Mouse (Mus musculus): ENCODE data around the gene Shroom3. TPM values are rescaled to one million over a fixed set of nuclear protein-coding genes. Genes with fewer than 3 reads are reported as not detected.
A peak's percentile ranks its signal among the peaks of the same experiment; 100 is the strongest.

Shroom3 gene
- polyA plus RNA-seq, 1 experiment from 2014 or later, result 1.1 TPM

DNA sequence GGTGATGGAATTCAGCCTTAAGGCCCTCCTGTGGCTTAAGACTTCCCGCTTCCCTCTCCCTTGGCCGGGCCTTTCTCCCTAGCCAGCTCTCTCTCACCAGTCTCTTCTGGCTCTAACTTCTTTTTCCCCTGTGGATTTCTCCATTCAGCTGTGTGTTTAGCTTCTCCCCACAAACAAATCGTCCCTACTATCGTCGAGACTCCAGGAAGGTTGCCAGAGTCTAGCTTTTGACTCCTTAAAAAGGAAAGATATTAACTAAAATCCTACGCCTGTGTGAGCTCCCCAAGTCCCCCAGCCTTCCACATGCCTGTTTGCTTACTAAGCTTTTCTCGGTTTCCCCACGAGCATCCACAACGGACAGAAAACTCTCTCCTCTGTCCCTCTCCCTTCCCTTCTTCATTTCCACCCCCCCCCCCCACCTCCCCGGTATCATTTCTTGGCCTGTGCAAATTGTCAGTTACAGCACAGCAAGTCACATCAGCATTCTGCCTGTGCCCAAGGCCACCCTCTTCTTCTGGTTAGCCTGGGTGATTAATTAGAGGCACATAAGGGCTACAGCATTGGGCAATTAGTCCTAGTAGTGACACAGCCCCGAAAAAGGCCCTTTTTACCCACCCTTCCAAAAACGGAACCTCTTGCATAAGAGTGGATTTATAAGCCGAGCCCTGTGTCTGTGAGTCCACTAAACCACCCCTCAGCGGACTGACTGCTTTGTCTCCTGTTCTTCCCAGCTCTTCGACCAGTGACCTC, 256.2 kb downstream of the Shroom3 start:
- Histone ChIP-seq H3K9me3 (replicated peaks; ENCODE audit: control insufficient read depth, low read length, poor library complexity, severe bottlenecking) (peaks cover 18% of the 10 kb centered on the region), H3K4me3 (ENCODE audit: low read depth, low read length) (no peak overlapping the region), H3K9ac (ENCODE audit: low read depth, low read length) (no peak overlapping the region), H3K27ac (ENCODE audit: low read length) (no peak overlapping the region), H3K4me1 (ENCODE audit: control insufficient read depth, insufficient read depth, low read length) (no peaks in the 10 kb centered on the region), H3K4me2 (ENCODE audit: low read length) (no peak overlapping the region), H3K27me3 (ENCODE audit: control insufficient read depth, insufficient read depth, low read depth, low read length) (no peaks in the 10 kb centered on the region), H3K36me3 (ENCODE audit: control insufficient read depth, insufficient read depth, low read length) (peaks cover 30% of the 10 kb centered on the region)
- 81% methylated on average over 15 of the region's 15 CpGs for WGBS
- ATAC-seq, result no peak

DNA sequence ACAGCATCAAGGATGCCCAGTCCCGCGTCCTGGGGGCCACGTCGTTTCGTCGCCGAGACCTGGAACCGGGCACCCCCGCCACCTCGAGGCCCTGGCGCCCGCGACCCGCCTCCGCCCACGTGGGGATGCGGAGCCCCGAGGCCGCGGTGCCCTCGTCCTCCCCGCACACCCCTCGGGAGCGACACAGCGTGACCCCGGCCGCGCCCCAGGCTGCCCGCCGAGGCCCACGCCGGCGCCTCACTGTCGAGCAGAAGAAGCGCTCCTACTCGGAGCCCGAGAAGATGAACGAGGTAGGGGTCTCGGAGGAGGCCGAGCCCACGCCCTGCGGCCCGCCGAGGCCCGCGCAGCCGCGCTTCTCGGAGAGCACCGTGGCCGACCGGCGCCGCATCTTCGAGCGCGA, 258.9 kb downstream of the Shroom3 start:
- H3K36me3 ChIP-seq (ENCODE audit: control insufficient read depth, insufficient read depth, low read length), result peaks cover 30% of the 10 kb centered on the region
- ATAC-seq, result no peak
- no peak overlapping the region for H3K4me3 ChIP-seq (ENCODE audit: low read depth, low read length)
- H3K27ac ChIP-seq (ENCODE audit: low read length), result no peak overlapping the region
- H3K4me2 ChIP-seq (ENCODE audit: low read length), result no peak overlapping the region
- 90% methylated on average over 50 of the region's 57 CpGs for WGBS
- H3K9me3 ChIP-seq (replicated peaks; ENCODE audit: control insufficient read depth, low read length, poor library complexity, severe bottlenecking), result peaks cover 18% of the 10 kb centered on the region
- H3K4me1 ChIP-seq (ENCODE audit: control insufficient read depth, insufficient read depth, low read length), result no peaks in the 10 kb centered on the region
- no peak overlapping the region for H3K9ac ChIP-seq (ENCODE audit: low read depth, low read length)
- no peaks in the 10 kb centered on the region for H3K27me3 ChIP-seq (ENCODE audit: control insufficient read depth, insufficient read depth, low read depth, low read length)

DNA sequence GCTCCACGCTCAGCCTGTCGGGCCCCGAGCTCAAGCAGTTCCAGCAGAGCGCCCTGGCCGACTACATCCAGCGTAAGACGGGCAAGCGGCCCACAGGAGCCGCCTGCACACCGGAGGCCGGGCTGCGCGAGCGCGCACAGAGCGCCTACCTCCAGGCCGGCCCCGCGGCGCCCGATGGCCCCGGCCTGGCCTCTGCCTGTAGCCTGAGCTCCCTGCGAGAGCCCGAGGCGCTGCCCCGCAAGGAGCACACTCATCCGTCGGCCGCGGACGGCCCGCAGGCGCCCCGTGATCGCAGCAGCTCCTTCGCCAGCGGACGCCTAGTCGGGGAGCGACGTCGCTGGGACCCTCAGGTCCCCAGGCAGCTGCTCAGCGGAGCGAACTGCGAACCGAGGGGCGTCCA, 259.3 kb downstream of the Shroom3 start:
- H3K9ac ChIP-seq (ENCODE audit: low read depth, low read length), result no peak overlapping the region
- WGBS, result 89% methylated on average over 47 of the region's 47 CpGs
- H3K4me2 ChIP-seq (ENCODE audit: low read length), result no peak overlapping the region
- ATAC-seq, result peak; percentile 36; the same call in 1 of the 2 replicates
- no peaks in the 10 kb centered on the region for H3K4me1 ChIP-seq (ENCODE audit: control insufficient read depth, insufficient read depth, low read length)
- peaks cover 30% of the 10 kb centered on the region for H3K36me3 ChIP-seq (ENCODE audit: control insufficient read depth, insufficient read depth, low read length)
- H3K9me3 ChIP-seq (replicated peaks; ENCODE audit: control insufficient read depth, low read length, poor library complexity, severe bottlenecking), result peaks cover 18% of the 10 kb centered on the region
- H3K27ac ChIP-seq (ENCODE audit: low read length), result no peak overlapping the region
- H3K27me3 ChIP-seq (ENCODE audit: control insufficient read depth, insufficient read depth, low read depth, low read length), result no peaks in the 10 kb centered on the region
- H3K4me3 ChIP-seq (ENCODE audit: low read depth, low read length), result no peak overlapping the region

DNA sequence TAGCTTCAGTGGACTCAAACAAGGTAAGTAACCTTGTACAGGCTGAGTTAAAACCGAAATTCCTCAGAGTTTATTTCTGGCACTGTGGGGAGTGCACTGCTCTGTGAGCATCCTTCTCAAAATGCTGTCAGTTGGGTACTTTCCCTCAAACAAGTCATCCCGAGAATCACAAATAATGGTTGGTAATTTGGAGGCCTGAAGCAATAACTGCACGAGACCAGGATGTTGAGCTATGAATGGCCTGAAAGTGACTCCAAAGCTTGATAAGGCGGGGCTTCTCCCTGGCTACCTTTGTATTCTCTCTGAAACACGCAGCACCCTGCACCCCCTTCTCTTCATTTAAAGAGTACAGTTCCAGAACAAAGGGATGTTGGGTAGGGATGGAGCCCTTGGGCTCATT, 261.6 kb downstream of the Shroom3 start:
- no peak overlapping the region for H3K9ac ChIP-seq (ENCODE audit: low read depth, low read length)
- H3K4me3 ChIP-seq (ENCODE audit: low read depth, low read length), result no peak overlapping the region
- 81% methylated on average over 5 of the region's 5 CpGs for WGBS
- no peak for ATAC-seq
- H3K9me3 ChIP-seq (replicated peaks; ENCODE audit: control insufficient read depth, low read length, poor library complexity, severe bottlenecking), result peaks cover 18% of the 10 kb centered on the region
- no peaks in the 10 kb centered on the region; the same call in 1 of the 2 replicates for H3K4me1 ChIP-seq (ENCODE audit: control insufficient read depth, insufficient read depth, low read length)
- H3K27ac ChIP-seq (ENCODE audit: low read length), result no peak overlapping the region
- H3K36me3 ChIP-seq (ENCODE audit: control insufficient read depth, insufficient read depth, low read length), result peaks cover 30% of the 10 kb centered on the region
- H3K27me3 ChIP-seq (ENCODE audit: control insufficient read depth, insufficient read depth, low read depth, low read length), result no peaks in the 10 kb centered on the region
- H3K4me2 ChIP-seq (ENCODE audit: low read length), result no peak overlapping the region

DNA sequence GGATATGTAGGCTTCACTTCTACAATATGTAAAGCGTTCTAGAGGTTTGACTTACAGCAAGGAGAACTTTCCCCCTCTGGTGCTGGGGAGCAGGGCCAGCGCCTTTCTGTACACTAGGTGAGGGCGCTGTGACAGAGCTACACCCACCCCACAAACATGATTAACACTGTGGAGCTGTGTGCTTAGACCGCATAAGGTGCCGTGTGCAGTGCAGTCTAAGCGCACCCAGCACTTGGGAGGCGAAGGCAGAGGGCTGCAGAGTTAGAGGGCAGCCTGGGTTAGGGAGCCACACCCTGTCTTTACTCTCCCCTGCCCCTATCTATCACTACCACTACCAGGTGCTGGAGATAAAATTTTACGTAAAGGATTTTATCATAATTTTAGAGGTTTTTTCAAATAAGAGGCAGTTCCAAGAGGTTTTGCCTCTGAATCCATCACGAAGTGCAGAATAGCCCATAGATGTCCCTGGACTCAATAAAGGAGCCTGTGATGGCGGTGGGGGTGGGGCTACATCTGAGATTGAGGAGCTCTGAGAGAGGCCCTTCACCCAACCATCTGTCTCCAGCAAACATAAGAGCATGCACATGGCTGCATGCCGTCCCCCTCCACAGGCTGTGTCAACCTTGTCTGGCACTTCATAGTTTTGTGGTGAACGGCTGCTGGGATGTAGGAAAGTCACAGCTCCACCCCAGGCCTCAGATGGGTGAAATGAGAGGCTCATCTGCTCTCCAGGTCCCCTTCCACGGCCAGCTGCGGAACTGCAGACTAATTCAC, 265.9 kb downstream of the Shroom3 start:
- ATAC-seq, result no peak
- H3K4me1 ChIP-seq (ENCODE audit: control insufficient read depth, insufficient read depth, low read length), result no peaks in the 10 kb centered on the region; the same call in 1 of the 2 replicates
- H3K9me3 ChIP-seq (replicated peaks; ENCODE audit: control insufficient read depth, low read length, poor library complexity, severe bottlenecking), result no peaks in the 10 kb centered on the region
- no peak overlapping the region for H3K4me3 ChIP-seq (ENCODE audit: low read depth, low read length)
- no peaks in the 10 kb centered on the region for H3K27me3 ChIP-seq (ENCODE audit: control insufficient read depth, insufficient read depth, low read depth, low read length)
- no peak overlapping the region for H3K27ac ChIP-seq (ENCODE audit: low read length)
- H3K9ac ChIP-seq (ENCODE audit: low read depth, low read length), result no peak overlapping the region
- no peak overlapping the region for H3K4me2 ChIP-seq (ENCODE audit: low read length)
- peaks cover 5% of the 10 kb centered on the region; the same call in 1 of the 2 replicates for H3K36me3 ChIP-seq (ENCODE audit: control insufficient read depth, insufficient read depth, low read length)
- 75% methylated on average over 14 of the region's 14 CpGs for WGBS

DNA sequence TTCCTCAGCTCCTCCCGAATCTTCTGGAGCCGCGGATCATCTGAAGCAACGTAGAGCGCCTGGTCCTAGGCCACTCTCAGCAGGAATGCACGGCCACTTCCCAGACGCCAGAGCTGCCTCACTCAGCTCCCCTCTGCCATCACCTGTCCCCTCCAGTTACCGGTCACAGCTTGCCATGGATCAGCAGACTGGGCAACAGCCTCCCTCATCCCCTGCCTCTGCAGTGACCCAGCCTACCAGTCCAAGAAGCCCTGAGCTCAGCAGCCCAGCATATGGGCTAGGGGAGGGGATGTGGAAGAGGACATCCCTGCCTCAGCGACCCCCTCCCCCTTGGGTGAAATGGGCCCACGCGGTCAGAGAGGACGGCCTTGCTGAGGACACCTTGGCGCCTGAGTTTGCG, 267.3 kb downstream of the Shroom3 start:
- no peak overlapping the region for H3K4me3 ChIP-seq (ENCODE audit: low read depth, low read length)
- no peaks in the 10 kb centered on the region; the same call in 1 of the 2 replicates for H3K4me1 ChIP-seq (ENCODE audit: control insufficient read depth, insufficient read depth, low read length)
- ATAC-seq, result no peak
- no peak overlapping the region for H3K9ac ChIP-seq (ENCODE audit: low read depth, low read length)
- H3K27ac ChIP-seq (ENCODE audit: low read length), result no peak overlapping the region
- H3K9me3 ChIP-seq (replicated peaks; ENCODE audit: control insufficient read depth, low read length, poor library complexity, severe bottlenecking), result no peaks in the 10 kb centered on the region
- H3K27me3 ChIP-seq (ENCODE audit: control insufficient read depth, insufficient read depth, low read depth, low read length), result no peaks in the 10 kb centered on the region
- 77% methylated on average over 14 of the region's 14 CpGs for WGBS
- no peak overlapping the region for H3K4me2 ChIP-seq (ENCODE audit: low read length)
- peaks cover 5% of the 10 kb centered on the region; the same call in 1 of the 2 replicates for H3K36me3 ChIP-seq (ENCODE audit: control insufficient read depth, insufficient read depth, low read length)

DNA sequence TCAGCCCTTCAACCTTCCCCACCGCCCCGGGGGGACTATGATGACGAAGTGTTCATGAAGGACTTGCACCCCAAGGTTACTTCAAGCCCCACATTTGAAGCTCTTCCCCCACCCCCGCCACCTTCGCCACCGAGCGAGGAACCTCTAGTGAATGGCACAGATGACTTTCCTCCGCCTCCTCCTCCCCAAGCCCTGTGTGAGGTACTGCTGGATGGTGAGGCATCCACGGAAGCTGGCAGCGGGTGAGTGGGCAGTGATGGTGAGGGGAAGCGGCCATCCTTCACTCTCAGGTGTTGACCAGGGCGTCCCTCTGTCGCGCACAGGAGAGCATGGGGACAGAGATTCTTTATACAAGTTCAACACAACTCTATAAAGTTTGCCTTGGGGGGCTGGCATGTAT, 267.8 kb downstream of the Shroom3 start:
- Histone ChIP-seq H3K4me3 (ENCODE audit: low read depth, low read length) (no peak overlapping the region), H3K4me1 (ENCODE audit: control insufficient read depth, insufficient read depth, low read length) (no peaks in the 10 kb centered on the region; the same call in 1 of the 2 replicates), H3K27me3 (ENCODE audit: control insufficient read depth, insufficient read depth, low read depth, low read length) (no peaks in the 10 kb centered on the region), H3K4me2 (ENCODE audit: low read length) (no peak overlapping the region), H3K27ac (ENCODE audit: low read length) (no peak overlapping the region), H3K9ac (ENCODE audit: low read depth, low read length) (no peak overlapping the region), H3K9me3 (replicated peaks; ENCODE audit: control insufficient read depth, low read length, poor library complexity, severe bottlenecking) (no peaks in the 10 kb centered on the region), H3K36me3 (ENCODE audit: control insufficient read depth, insufficient read depth, low read length) (peaks cover 5% of the 10 kb centered on the region; the same call in 1 of the 2 replicates)
- ATAC-seq, result no peak
- 96% methylated on average over 14 of the region's 14 CpGs for WGBS

DNA sequence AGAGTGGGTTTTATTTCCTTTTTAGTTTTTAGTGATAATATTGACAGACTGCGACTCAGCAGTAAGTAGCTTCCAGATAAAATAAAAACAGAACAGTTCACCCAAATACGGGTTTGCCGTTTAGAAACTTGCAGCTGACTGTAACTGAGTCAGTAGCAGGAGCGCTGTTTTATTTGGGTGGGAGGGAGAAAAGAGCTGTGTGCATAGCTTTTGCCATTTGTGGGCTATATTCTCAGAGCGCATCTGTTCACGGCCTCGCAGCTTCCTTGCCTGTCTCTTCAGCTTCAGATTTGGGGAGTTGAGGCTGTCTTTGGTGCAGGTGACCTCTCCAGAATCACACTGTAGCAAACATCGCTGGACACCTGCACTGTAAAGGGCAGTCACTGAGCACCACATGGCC, 270.6 kb downstream of the Shroom3 start:
- Histone ChIP-seq H3K27ac (ENCODE audit: low read length) (no peak overlapping the region), H3K4me2 (ENCODE audit: low read length) (no peak overlapping the region), H3K9me3 (replicated peaks; ENCODE audit: control insufficient read depth, low read length, poor library complexity, severe bottlenecking) (no peaks in the 10 kb centered on the region), H3K27me3 (ENCODE audit: control insufficient read depth, insufficient read depth, low read depth, low read length) (no peaks in the 10 kb centered on the region), H3K9ac (ENCODE audit: low read depth, low read length) (no peak overlapping the region), H3K36me3 (ENCODE audit: control insufficient read depth, insufficient read depth, low read length) (peaks cover 5% of the 10 kb centered on the region; the same call in 1 of the 2 replicates), H3K4me3 (ENCODE audit: low read depth, low read length) (no peak overlapping the region), H3K4me1 (ENCODE audit: control insufficient read depth, insufficient read depth, low read length) (no peaks in the 10 kb centered on the region; the same call in 1 of the 2 replicates)
- ATAC-seq, result no peak; the same call in 1 of the 2 replicates
- 86% methylated on average over 8 of the region's 8 CpGs for WGBS

DNA sequence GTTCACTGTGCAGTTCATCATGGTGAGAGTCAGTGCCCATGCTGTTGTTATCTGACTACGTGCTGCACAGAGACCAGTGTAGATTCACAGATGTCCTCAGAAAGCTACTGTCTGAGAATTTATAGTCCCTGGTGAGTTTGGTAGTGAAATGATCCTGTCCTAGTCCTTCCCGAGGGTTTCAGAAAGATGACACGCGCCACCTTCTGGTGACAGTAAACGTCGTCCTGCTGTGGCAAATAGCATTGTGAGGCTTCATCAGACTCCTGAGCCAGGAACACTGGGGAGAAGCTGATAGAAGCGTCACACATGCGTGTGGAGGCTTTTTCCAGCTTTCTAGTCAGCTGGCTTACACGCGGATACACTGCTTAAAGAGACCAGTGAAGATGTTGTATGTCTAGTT, 271.1 kb downstream of the Shroom3 start:
- H3K4me1 ChIP-seq (ENCODE audit: control insufficient read depth, insufficient read depth, low read length), result no peaks in the 10 kb centered on the region; the same call in 1 of the 2 replicates
- H3K36me3 ChIP-seq (ENCODE audit: control insufficient read depth, insufficient read depth, low read length), result peaks cover 5% of the 10 kb centered on the region; the same call in 1 of the 2 replicates
- 30% methylated on average over 10 of the region's 10 CpGs for WGBS
- no peaks in the 10 kb centered on the region for H3K27me3 ChIP-seq (ENCODE audit: control insufficient read depth, insufficient read depth, low read depth, low read length)
- no peak overlapping the region for H3K4me2 ChIP-seq (ENCODE audit: low read length)
- H3K4me3 ChIP-seq (ENCODE audit: low read depth, low read length), result no peak overlapping the region
- H3K27ac ChIP-seq (ENCODE audit: low read length), result no peak overlapping the region
- no peak overlapping the region for H3K9ac ChIP-seq (ENCODE audit: low read depth, low read length)
- no peaks in the 10 kb centered on the region for H3K9me3 ChIP-seq (replicated peaks; ENCODE audit: control insufficient read depth, low read length, poor library complexity, severe bottlenecking)
- ATAC-seq, result peak; percentile 71
